Mouse (Mus musculus): ENCODE data around the gene Cks1b.

The Cks1b gene

GRCm38 (mm10) chr3:89382033-89382882 lies 35.9 kb downstream of the Cks1b start:
- peak; percentile 48 for DNase-seq (ENCODE audit: low spot score)

GRCm38 (mm10) chr3:89381233-89381632 lies 37.0 kb downstream of the Cks1b start:
- DNase-seq (ENCODE audit: low spot score), result no peak

- no peak for DNase-seq (ENCODE audit: low spot score)
Measured at GRCm38 (mm10) chr3:89380711-89381110, 37.5 kb downstream of the Cks1b start.

- DNase-seq (ENCODE audit: low spot score), result no peak
Measured at GRCm38 (mm10) chr3:89380291-89380690, 37.9 kb downstream of the Cks1b start.

GRCm38 (mm10) chr3:89379388-89380131 lies 38.6 kb downstream of the Cks1b start:
- DNase-seq (ENCODE audit: low spot score), result peak; percentile 39

- DNase-seq (ENCODE audit: low spot score), result peak; percentile 72
Measured at GRCm38 (mm10) chr3:89378394-89379067, 39.7 kb downstream of the Cks1b start.

- DNase-seq (ENCODE audit: low spot score), result no peak
Measured at GRCm38 (mm10) chr3:89377831-89378230, 40.4 kb downstream of the Cks1b start.

GRCm38 (mm10) chr3:89373581-89374231 lies 44.5 kb downstream of the Cks1b start:
- DNase-seq (ENCODE audit: low spot score), result no peak

- DNase-seq (ENCODE audit: low spot score), result no peak
Measured at GRCm38 (mm10) chr3:89367338-89367737, 50.8 kb downstream of the Cks1b start.

- no peak for DNase-seq (ENCODE audit: low spot score)
Measured at GRCm38 (mm10) chr3:89365486-89366414, 52.4 kb downstream of the Cks1b start.

Measured in T-cell, adult 2 months (primary cell).